8 mouse cellular contexts compared by ENCODE assay signal in the genomic region with DNA sequence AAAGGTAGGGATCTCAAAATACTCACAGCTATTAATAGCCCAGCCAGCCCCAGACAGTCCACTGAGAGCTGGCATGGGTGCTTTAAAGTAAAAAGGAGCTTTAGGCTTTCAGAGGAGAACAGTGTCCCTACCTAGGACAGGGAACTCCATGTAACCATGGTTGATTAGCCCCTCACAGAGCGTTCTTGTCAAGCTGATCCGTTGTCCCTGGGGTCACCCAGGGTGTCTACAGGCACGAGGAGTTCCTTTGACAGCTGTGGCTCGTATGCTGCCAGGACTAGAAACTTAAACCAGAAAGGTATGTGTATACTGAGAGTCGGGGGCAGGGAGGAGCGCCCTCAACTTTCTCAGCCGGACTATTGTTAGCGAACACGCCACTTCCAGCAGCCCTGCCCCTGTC. TPM values are rescaled to one million over a fixed set of nuclear protein-coding genes. Genes with fewer than 3 reads are reported as not detected.
DNase-seq lines count a peak whose midpoint lies in the region; ATAC-seq and TF ChIP-seq lines count a peak whose summit lies in the region.

No protein-coding gene starts in this region.

- H3K36me3 ChIP-seq in embryonic facial prominence, embryonic 10.5 days (replicated peaks) = peaks cover 61% of the 10 kb centered on the region
- H3K36me3 ChIP-seq in midbrain, embryonic 11.5 days (ENCODE audit: control insufficient read depth, insufficient read depth, low read length) = peaks cover 15% of the 10 kb centered on the region
- peaks cover 5% of the 10 kb centered on the region; the same call in 1 of the 2 replicates for H3K36me3 ChIP-seq in thymus, adult 2 months (ENCODE audit: control insufficient read depth, insufficient read depth, low read length)

- no peaks in the 10 kb centered on the region for H3K27me3 ChIP-seq in embryonic facial prominence, embryonic 10.5 days (replicated peaks; ENCODE audit: low read depth, poor library complexity, severe bottlenecking)
- H3K27me3 ChIP-seq in midbrain, embryonic 11.5 days (ENCODE audit: control insufficient read depth, insufficient read depth, low read length) = no peaks in the 10 kb centered on the region
- no peaks in the 10 kb centered on the region for H3K27me3 ChIP-seq in thymus, adult 2 months (ENCODE audit: control insufficient read depth, insufficient read depth, low read length)

- intact Hi-C loops in gastrocnemius, adult 2 months (cut with DNase I) = no loop called here
- intact Hi-C loops in gastrocnemius, postnatal 36 days (cut with DNase I) = loop anchor here (5.0 kb wide), 1 partner anchor 33 kb away; a partner anchor contains a TSS
- intact Hi-C loops in heart, postnatal 10 days (cut with DNase I) = no loop called here
- intact Hi-C loops in left cerebral cortex, postnatal 14 days (cut with DNase I) = no loop called here

- peak overlapping the region; percentile 77 for H3K4me3 ChIP-seq in gastrocnemius, adult 2 months
- peak overlapping the region; percentile 74 for H3K4me3 ChIP-seq in embryonic facial prominence, embryonic 10.5 days
- 0 out of 2 replicates have a peak overlapping the region, but pooled peaks have one; percentile 5 for H3K4me3 ChIP-seq in midbrain, embryonic 11.5 days (ENCODE audit: low read depth, low read length)
- no peak overlapping the region for H3K4me3 ChIP-seq in thymus, adult 2 months (ENCODE audit: control insufficient read depth, insufficient read depth, low read length)

- 49% methylated on average over 9 of the region's 9 CpGs for WGBS in embryonic facial prominence, embryonic 10.5 days
- 74% methylated on average over 9 of the region's 9 CpGs for WGBS in midbrain, embryonic 11.5 days
- 88% methylated on average over 9 of the region's 9 CpGs for WGBS in thymus, adult 2 months

- H3K4me1 ChIP-seq in embryonic facial prominence, embryonic 10.5 days = peaks cover 53% of the 10 kb centered on the region
- H3K4me1 ChIP-seq in midbrain, embryonic 11.5 days (ENCODE audit: control insufficient read depth, insufficient read depth, low read length) = peaks cover 27% of the 10 kb centered on the region
- peaks cover 24% of the 10 kb centered on the region for H3K4me1 ChIP-seq in thymus, adult 2 months (replicated peaks; ENCODE audit: control insufficient read depth, insufficient read depth, low read length)

- peak overlapping the region; percentile 50 for H3K4me2 ChIP-seq in midbrain, embryonic 11.5 days

- no peaks in the 10 kb centered on the region for H3K9me3 ChIP-seq in embryonic facial prominence, embryonic 10.5 days
- no peaks in the 10 kb centered on the region for H3K9me3 ChIP-seq in midbrain, embryonic 11.5 days (ENCODE audit: control insufficient read depth, low read length)

- H3K9ac ChIP-seq in midbrain, embryonic 11.5 days (ENCODE audit: low read length) = 0 out of 2 replicates have a peak overlapping the region, but pooled peaks have one; percentile 74

- ATAC-seq in midbrain, embryonic 11.5 days (ENCODE audit: low FRiP score) = no peak

- DNase-seq in gastrocnemius, adult 2 months = peak; percentile 69
- DNase-seq in gastrocnemius, postnatal 36 days = no peak
- DNase-seq in embryonic facial prominence, embryonic 10.5 days (ENCODE audit: low spot score) = no peak
- DNase-seq in heart, postnatal 10 days = peak; percentile 52 to 60
- DNase-seq in midbrain, embryonic 11.5 days (ENCODE audit: low spot score, missing footprints) = no peak
- no peak for DNase-seq in thymus, adult 2 months
- no peak for DNase-seq in left cerebral cortex, postnatal 14 days (ENCODE audit: low spot score in 2 of 2)
- no peak for DNase-seq in kidney, postnatal 25 days

- H3K27ac ChIP-seq in gastrocnemius, adult 2 months = peak overlapping the region; percentile 96
- peak overlapping the region; percentile 86 for H3K27ac ChIP-seq in embryonic facial prominence, embryonic 10.5 days (replicated peaks)
- H3K27ac ChIP-seq in midbrain, embryonic 11.5 days (ENCODE audit: low read depth, low read length) = no peak overlapping the region
- no peak overlapping the region for H3K27ac ChIP-seq in thymus, adult 2 months (ENCODE audit: control insufficient read depth, insufficient read depth, low read length)

- TF ChIP-seq CTCF in gastrocnemius, adult 2 months (IDR thresholded peaks at IDR 0.05) = no peak
- TF ChIP-seq CTCF in thymus, adult 2 months (IDR thresholded peaks at IDR 0.05; ENCODE audit: borderline replicate concordance, control insufficient read depth, extremely low read depth, insufficient read depth, low read length, poor library complexity) = no peak

- no peak for TF ChIP-seq POLR2A in thymus, adult 2 months (IDR thresholded peaks at IDR 0.05; ENCODE audit: control insufficient read depth, extremely low read depth, insufficient read depth, low read length, poor library complexity)

RNA-seq across cellular contexts. Expression of a gene that starts 0.3 kb away (rescaled TPM):
- 10 to 100 TPM; 34.6 to 49.1 TPM for total RNA-seq in gastrocnemius, adult 2 months (2021)
- 10 to 100 TPM; 29.8 to 39.0 TPM for total RNA-seq in gastrocnemius, postnatal 36 days (2021)
- 148 and 156 TPM in 2 replicates for polyA plus RNA-seq in embryonic facial prominence, embryonic 10.5 days (2016; fragmentation: Nextera tagmentation; extraction: Ambion mirVana)
- 10 to 100 TPM; 62.3 to 67.2 TPM for total RNA-seq in heart, postnatal 10 days (2021)
- polyA plus RNA-seq in midbrain, embryonic 11.5 days (2014; fragmentation: Nextera tagmentation; extraction: Ambion mirVana) = 185 and 192 TPM in 2 replicates
- polyA plus RNA-seq in thymus, adult 2 months (2012; rRNA removed) = 47.8 and 55.7 TPM in 2 replicates
- 100 to 1,000 TPM; 105 to 120 TPM for total RNA-seq in left cerebral cortex, postnatal 14 days (2021)

RNA-seq across cellular contexts. Expression of a gene that starts 1.8 kb away (rescaled TPM):
- 100 to 1,000 TPM in 1 of 2 experiments, 10 to 100 TPM in 1; 83.0 to 108 TPM for total RNA-seq in gastrocnemius, adult 2 months (2021)
- total RNA-seq in gastrocnemius, postnatal 36 days (2021) = 100 to 1,000 TPM; 110 to 123 TPM
- polyA plus RNA-seq in embryonic facial prominence, embryonic 10.5 days (2016; fragmentation: Nextera tagmentation; extraction: Ambion mirVana) = 148 and 151 TPM in 2 replicates
- total RNA-seq in heart, postnatal 10 days (2021) = 100 to 1,000 TPM; 152 to 160 TPM
- polyA plus RNA-seq in midbrain, embryonic 11.5 days (2014; fragmentation: Nextera tagmentation; extraction: Ambion mirVana) = 103 and 109 TPM in 2 replicates
- polyA plus RNA-seq in thymus, adult 2 months (2012; rRNA removed) = 116 and 124 TPM in 2 replicates
- total RNA-seq in left cerebral cortex, postnatal 14 days (2021) = 100 to 1,000 TPM; 200 to 204 TPM

RNA-seq across cellular contexts. Expression of a gene that starts 4.8 kb away (rescaled TPM):
- total RNA-seq in gastrocnemius, adult 2 months (2021) = 10 to 100 TPM in 1 of 2 experiments, 1 to 10 TPM in 1; 7.9 to 12.6 TPM
- total RNA-seq in gastrocnemius, postnatal 36 days (2021) = 1 to 10 TPM; 7.5 to 9.9 TPM
- polyA plus RNA-seq in embryonic facial prominence, embryonic 10.5 days (2016; fragmentation: Nextera tagmentation; extraction: Ambion mirVana) = 61.4 and 68.9 TPM in 2 replicates
- 10 to 100 TPM; 12.9 to 19.0 TPM for total RNA-seq in heart, postnatal 10 days (2021)
- 53.4 and 60.0 TPM in 2 replicates for polyA plus RNA-seq in midbrain, embryonic 11.5 days (2014; fragmentation: Nextera tagmentation; extraction: Ambion mirVana)
- 43.8 and 47.8 TPM in 2 replicates for polyA plus RNA-seq in thymus, adult 2 months (2012; rRNA removed)
- total RNA-seq in left cerebral cortex, postnatal 14 days (2021) = 10 to 100 TPM; 14.1 to 15.7 TPM

RNA-seq across cellular contexts. Expression of a gene that starts 26.0 kb away (rescaled TPM):
- 10 to 100 TPM; 30.0 to 33.1 TPM for total RNA-seq in gastrocnemius, adult 2 months (2021)
- total RNA-seq in gastrocnemius, postnatal 36 days (2021) = 10 to 100 TPM; 23.4 to 26.7 TPM
- 142 and 149 TPM in 2 replicates for polyA plus RNA-seq in embryonic facial prominence, embryonic 10.5 days (2016; fragmentation: Nextera tagmentation; extraction: Ambion mirVana)
- total RNA-seq in heart, postnatal 10 days (2021) = 10 to 100 TPM; 36.5 to 38.5 TPM
- polyA plus RNA-seq in midbrain, embryonic 11.5 days (2014; fragmentation: Nextera tagmentation; extraction: Ambion mirVana) = 106 and 110 TPM in 2 replicates
- polyA plus RNA-seq in thymus, adult 2 months (2012; rRNA removed) = 113 and 117 TPM in 2 replicates
- total RNA-seq in left cerebral cortex, postnatal 14 days (2021) = 10 to 100 TPM; 85.4 to 90.8 TPM

RNA-seq across cellular contexts. Expression of a gene that starts 28.8 kb away (rescaled TPM):
- 1 to 10 TPM; 2.9 to 5.6 TPM for total RNA-seq in gastrocnemius, adult 2 months (2021)
- 1 to 10 TPM; 5.8 to 5.9 TPM for total RNA-seq in gastrocnemius, postnatal 36 days (2021)
- 44.3 and 46.9 TPM in 2 replicates for polyA plus RNA-seq in embryonic facial prominence, embryonic 10.5 days (2016; fragmentation: Nextera tagmentation; extraction: Ambion mirVana)
- 10 to 100 TPM; 56.1 to 62.2 TPM for total RNA-seq in heart, postnatal 10 days (2021)
- polyA plus RNA-seq in midbrain, embryonic 11.5 days (2014; fragmentation: Nextera tagmentation; extraction: Ambion mirVana) = 26.2 and 26.8 TPM in 2 replicates
- polyA plus RNA-seq in thymus, adult 2 months (2012; rRNA removed) = 47.9 and 50.1 TPM in 2 replicates
- 10 to 100 TPM; 30.2 to 33.4 TPM for total RNA-seq in left cerebral cortex, postnatal 14 days (2021)

Comparison
In these comparisons a context has a peak if more than half of its experiments do, and no peak if none do; other contexts are left out.
1. DNase-seq: peak in gastrocnemius, adult 2 months (single experiment) and heart, postnatal 10 days (2 of 2); none in gastrocnemius, postnatal 36 days (0 of 2), embryonic facial prominence, embryonic 10.5 days (single experiment), midbrain, embryonic 11.5 days (single experiment), thymus, adult 2 months (single experiment), left cerebral cortex, postnatal 14 days (0 of 2) and kidney, postnatal 25 days (0 of 2).
2. H3K27ac ChIP-seq: peak in gastrocnemius, adult 2 months (single experiment) and embryonic facial prominence, embryonic 10.5 days (single experiment); none in midbrain, embryonic 11.5 days (single experiment) and thymus, adult 2 months (single experiment).